Mouse (Mus musculus) spleen, adult 12 weeks (tissue): ENCODE data around the gene 1700067K01Rik.

ENCODE experiments used
- DNase-seq: peaks from one replicate; pipeline ENCODE4 v3.0.0; 2022; ENCODE audit warnings: low spot score

1700067K01Rik gene

GRCm38 (mm10) chr8:84053229-84053628, 51.9 kb downstream of the 1700067K01Rik start:
- DNase-seq, result no peak
